9 mouse cellular contexts compared by ENCODE assay signal in genomic region chr7:30613529-30614112, GRCm38 (mm10). TPM values are rescaled to one million over a fixed set of nuclear protein-coding genes. Genes with fewer than 3 reads are reported as not detected.
DNase-seq lines count a peak whose midpoint lies in the region; ATAC-seq and TF ChIP-seq lines count a peak whose summit lies in the region.
"Had no signal": no experiment of that assay in that cellular context is flagged by ENCODE, and none has a peak within 500 bp of the region (broad histone marks: within the 10 kb centered on the region; RNA-seq: fewer than 3 reads in every experiment).

No protein-coding gene starts in this region.

- ATAC-seq in hindbrain, embryonic 11.5 days (ENCODE audit: low FRiP score) = peak; percentile 27; the same call in 1 of the 2 replicates
- no peak for ATAC-seq in hindbrain, embryonic 13.5 days (ENCODE audit: low FRiP score)
- ATAC-seq in hematopoietic stem cell, adult 5-6 weeks (replicated peaks in 1 of 2; ENCODE audit: insufficient read depth in 1 of 2, low FRiP score in 2 of 2, low TSS enrichment in 1 of 2, low read depth in 1 of 2, poor library complexity in 2 of 2, severe bottlenecking in 2 of 2) = peak; percentile 59 to 72; a peak in 2 of 4 replicates
- ATAC-seq in megakaryocyte-erythroid progenitor cell, adult 5-6 weeks (replicated peaks; ENCODE audit: low FRiP score, low TSS enrichment, poor library complexity, severe bottlenecking) = peak; percentile 49; the same call in 1 of the 2 replicates

- H3K4me1 ChIP-seq in hindbrain, embryonic 11.5 days (replicated peaks; ENCODE audit: control insufficient read depth, insufficient read depth, low read length) = no peaks in the 10 kb centered on the region
- H3K4me1 ChIP-seq in hindbrain, embryonic 13.5 days (replicated peaks) = no peaks in the 10 kb centered on the region
- H3K4me1 ChIP-seq in cortical plate, adult 2 months (ENCODE audit: control insufficient read depth, insufficient read depth, low read length) = no peaks in the 10 kb centered on the region

- intact Hi-C loops in left cerebral cortex, postnatal 14 days (cut with DNase I) = loop anchor here (2.0 to 10.0 kb wide), 2 partner anchors 25 to 241 kb away; partner anchors contain the start of genes Ffar3 and Kmt2b

- H3K9ac ChIP-seq in hindbrain, embryonic 11.5 days (ENCODE audit: low read depth, low read length) = no peak overlapping the region
- no peak overlapping the region for H3K9ac ChIP-seq in hindbrain, embryonic 13.5 days

- 24% methylated on average over 14 of the region's 14 CpGs for WGBS in hindbrain, embryonic 11.5 days
- 22% methylated on average over 14 of the region's 14 CpGs for WGBS in hindbrain, embryonic 13.5 days

- peak; percentile 41; the same call in 1 of the 2 replicates for TF ChIP-seq CTCF in cortical plate, adult 2 months (IDR thresholded peaks at IDR 0.05; ENCODE audit: extremely low read depth, insufficient read depth, low read length)

- H3K36me3 ChIP-seq in hindbrain, embryonic 11.5 days (ENCODE audit: control insufficient read depth, insufficient read depth, low read length) = peaks cover 6% of the 10 kb centered on the region
- H3K36me3 ChIP-seq in hindbrain, embryonic 13.5 days = peaks cover 37% of the 10 kb centered on the region

- H3K4me3 ChIP-seq in hindbrain, embryonic 11.5 days (ENCODE audit: low read depth, low read length) = no peak overlapping the region
- no peak overlapping the region for H3K4me3 ChIP-seq in hindbrain, embryonic 13.5 days
- no peak overlapping the region for H3K4me3 ChIP-seq in cortical plate, adult 2 months (ENCODE audit: insufficient read depth, low read length)

- H3K27me3 ChIP-seq in hindbrain, embryonic 11.5 days (ENCODE audit: control insufficient read depth, insufficient read depth, low read length) = no peaks in the 10 kb centered on the region
- no peaks in the 10 kb centered on the region for H3K27me3 ChIP-seq in hindbrain, embryonic 13.5 days

- no peak for TF ChIP-seq POLR2A in cortical plate, adult 2 months (IDR thresholded peaks at IDR 0.05; ENCODE audit: extremely low read depth, insufficient read depth, low read length)

- H3K4me2 ChIP-seq in hindbrain, embryonic 11.5 days (replicated peaks; ENCODE audit: low read depth, low read length) = no peak overlapping the region
- no peak overlapping the region for H3K4me2 ChIP-seq in hindbrain, embryonic 13.5 days

- H3K9me3 ChIP-seq in hindbrain, embryonic 11.5 days (ENCODE audit: control insufficient read depth, low read length) = no peaks in the 10 kb centered on the region
- no peaks in the 10 kb centered on the region for H3K9me3 ChIP-seq in hindbrain, embryonic 13.5 days

- no peak overlapping the region for H3K27ac ChIP-seq in hindbrain, embryonic 11.5 days (ENCODE audit: low read depth, low read length)
- H3K27ac ChIP-seq in hindbrain, embryonic 13.5 days = no peak overlapping the region
- no peak overlapping the region for H3K27ac ChIP-seq in cortical plate, adult 2 months (ENCODE audit: insufficient read depth, low read length)
- H3K27ac ChIP-seq: macrophage had no signal

- peak; percentile 79 for DNase-seq in hindbrain, embryonic 11.5 days (ENCODE audit: low spot score)
- peak; percentile 75 for DNase-seq in NIH3T3 (ENCODE audit: low read depth)
- DNase-seq in left cerebral cortex, postnatal 14 days (ENCODE audit: low spot score in 2 of 2) = peak; percentile 44 to 63
- peak; percentile 86 for DNase-seq in testis, postnatal 10 days (ENCODE audit: low spot score)

RNA-seq across cellular contexts. Expression of gene Upk1a, which starts 1.0 kb away (rescaled TPM):
- 0.54 and 1.2 TPM in 2 replicates for polyA plus RNA-seq in hindbrain, embryonic 11.5 days (2014; fragmentation: Nextera tagmentation; extraction: Ambion mirVana)
- 0.49 and 0.63 TPM in 2 replicates for polyA plus RNA-seq in hindbrain, embryonic 13.5 days (2015; fragmentation: Nextera tagmentation; extraction: Ambion mirVana)
- polyA plus RNA-seq in cortical plate, adult 2 months (2012; rRNA removed) = 2.0 and 2.1 TPM in 2 replicates
- total RNA-seq in hematopoietic stem cell, adult 5-6 weeks (2017) = not detected in 2 replicates
- under 1 TPM; 0.32 to 0.48 TPM for total RNA-seq in left cerebral cortex, postnatal 14 days (2021)
- 0.83 TPM in 1 of 2 replicates, not detected in the other for total RNA-seq in megakaryocyte-erythroid progenitor cell, adult 5-6 weeks (2014; fragmentation: Nextera tagmentation)
- total RNA-seq in megakaryocyte-erythroid progenitor cell, adult 5-6 weeks (2017) = 0.99 TPM in 1 of 2 replicates, not detected in the other

RNA-seq across cellular contexts. Expression of gene Cox6b1, which starts 12.3 kb away (rescaled TPM):
- polyA plus RNA-seq in hindbrain, embryonic 11.5 days (2014; fragmentation: Nextera tagmentation; extraction: Ambion mirVana) = 816 and 817 TPM in 2 replicates
- 1,107 TPM in 2 replicates for polyA plus RNA-seq in hindbrain, embryonic 13.5 days (2015; fragmentation: Nextera tagmentation; extraction: Ambion mirVana)
- polyA plus RNA-seq in cortical plate, adult 2 months (2012; rRNA removed) = 1,068 and 1,150 TPM in 2 replicates
- total RNA-seq in hematopoietic stem cell, adult 5-6 weeks (2017) = 272 and 375 TPM in 2 replicates
- 100 to 1,000 TPM; 783 to 807 TPM for total RNA-seq in left cerebral cortex, postnatal 14 days (2021)
- total RNA-seq in megakaryocyte-erythroid progenitor cell, adult 5-6 weeks (2014; fragmentation: Nextera tagmentation) = 569 and 755 TPM in 2 replicates
- total RNA-seq in megakaryocyte-erythroid progenitor cell, adult 5-6 weeks (2017) = 427 and 665 TPM in 2 replicates

RNA-seq across cellular contexts. Expression of gene Zbtb32, which starts 14.9 kb away (rescaled TPM):
- 0.24 and 1.2 TPM in 2 replicates for polyA plus RNA-seq in hindbrain, embryonic 11.5 days (2014; fragmentation: Nextera tagmentation; extraction: Ambion mirVana)
- 0.21 and 0.25 TPM in 2 replicates for polyA plus RNA-seq in hindbrain, embryonic 13.5 days (2015; fragmentation: Nextera tagmentation; extraction: Ambion mirVana)
- polyA plus RNA-seq in cortical plate, adult 2 months (2012; rRNA removed) = 0.08 TPM in 1 of 2 replicates, not detected in the other
- not detected in 2 replicates for total RNA-seq in hematopoietic stem cell, adult 5-6 weeks (2017)
- total RNA-seq in left cerebral cortex, postnatal 14 days (2021) = not detected
- total RNA-seq in megakaryocyte-erythroid progenitor cell, adult 5-6 weeks (2014; fragmentation: Nextera tagmentation) = not detected in 2 replicates
- total RNA-seq in megakaryocyte-erythroid progenitor cell, adult 5-6 weeks (2017) = not detected in 2 replicates

RNA-seq across cellular contexts. Expression of gene Etv2, which starts 22.0 kb away (rescaled TPM):
- not detected in 2 replicates for polyA plus RNA-seq in hindbrain, embryonic 11.5 days (2014; fragmentation: Nextera tagmentation; extraction: Ambion mirVana)
- polyA plus RNA-seq in hindbrain, embryonic 13.5 days (2015; fragmentation: Nextera tagmentation; extraction: Ambion mirVana) = not detected in 2 replicates
- not detected in 2 replicates for polyA plus RNA-seq in cortical plate, adult 2 months (2012; rRNA removed)
- total RNA-seq in hematopoietic stem cell, adult 5-6 weeks (2017) = not detected in 2 replicates
- not detected for total RNA-seq in left cerebral cortex, postnatal 14 days (2021)
- total RNA-seq in megakaryocyte-erythroid progenitor cell, adult 5-6 weeks (2014; fragmentation: Nextera tagmentation) = not detected in 2 replicates
- total RNA-seq in megakaryocyte-erythroid progenitor cell, adult 5-6 weeks (2017) = not detected in 2 replicates
- polyA plus RNA-seq: macrophage had no signal

RNA-seq across cellular contexts. Expression of gene Kmt2b, which starts 25.1 kb away (rescaled TPM):
- polyA plus RNA-seq in hindbrain, embryonic 11.5 days (2014; fragmentation: Nextera tagmentation; extraction: Ambion mirVana) = 11.1 and 13.2 TPM in 2 replicates
- polyA plus RNA-seq in hindbrain, embryonic 13.5 days (2015; fragmentation: Nextera tagmentation; extraction: Ambion mirVana) = 10.7 and 11.3 TPM in 2 replicates
- 40.0 and 45.3 TPM in 2 replicates for polyA plus RNA-seq in cortical plate, adult 2 months (2012; rRNA removed)
- 18.7 and 26.5 TPM in 2 replicates for total RNA-seq in hematopoietic stem cell, adult 5-6 weeks (2017)
- 10 to 100 TPM; 48.5 to 49.0 TPM for total RNA-seq in left cerebral cortex, postnatal 14 days (2021)
- total RNA-seq in megakaryocyte-erythroid progenitor cell, adult 5-6 weeks (2014; fragmentation: Nextera tagmentation) = 105 and 115 TPM in 2 replicates
- total RNA-seq in megakaryocyte-erythroid progenitor cell, adult 5-6 weeks (2017) = 17.0 and 17.3 TPM in 2 replicates
